Mouse (Mus musculus): ENCODE data around the gene Cacna1c.

- no peak for TF ChIP-seq POLR2A (IDR thresholded peaks at IDR 0.05; ENCODE audit: borderline replicate concordance, insufficient read depth, low read length)
- no peak for TF ChIP-seq CTCF (IDR thresholded peaks at IDR 0.05; ENCODE audit: borderline replicate concordance, insufficient read depth, low read depth, low read length)
Observed at GRCm38 (mm10) chr6:118674781-118675180, 521.4 kb downstream of the Cacna1c start.
